Mouse (Mus musculus) liver, embryonic 12.5 days (tissue): Measurements from ENCODE around the gene Cyp17a1. TPM values are rescaled to one million over a fixed set of nuclear protein-coding genes. Genes with fewer than 3 reads are reported as not detected.
A peak's percentile ranks its signal among the peaks of the same experiment; 100 is the strongest.

Source experiments
- ATAC-seq: fragments of 200-750 bp; cut with Nextera tagmentation; 2 replicates; pipeline ENCODE4 v1.8.0; 2017; ENCODE audit warnings: moderate number of reproducible peaks, mild to moderate bottlenecking, moderate library complexity
- H3K27ac ChIP-seq: fragments of 300-500 bp; sonication (generic); 2 replicates; pipeline ENCODE4 v1.5.1; 2016; ENCODE audit warnings: mild to moderate bottlenecking
- H3K27me3 ChIP-seq: fragments of 300-500 bp; sonication (generic); replicated peaks from 2 replicates; pipeline ENCODE4 v1.6.1; 2016; ENCODE audit warnings: mild to moderate bottlenecking, moderate library complexity
- H3K36me3 ChIP-seq: fragments of 300-500 bp; sonication (generic); 2 replicates; pipeline ENCODE4 v1.6.1; 2016; ENCODE audit warnings: mild to moderate bottlenecking, moderate library complexity
- H3K4me1 ChIP-seq: fragments of 300-500 bp; sonication (generic); 2 replicates; pipeline ENCODE4 v1.6.1; 2016
- H3K4me2 ChIP-seq: fragments of 300-500 bp; sonication (generic); 2 replicates; pipeline ENCODE4 v1.6.1; 2016; ENCODE audit warnings: mild to moderate bottlenecking, moderate library complexity
- H3K4me3 ChIP-seq: fragments of 300-500 bp; sonication (generic); 2 replicates; pipeline ENCODE4 v1.5.1; 2016; ENCODE audit warnings: mild to moderate bottlenecking, moderate library complexity
- H3K9ac ChIP-seq: fragments of 300-500 bp; sonication (generic); 2 replicates; pipeline ENCODE4 v1.6.1; 2016; ENCODE audit warnings: mild to moderate bottlenecking, moderate library complexity
- H3K9me3 ChIP-seq: fragments of 300-500 bp; sonication (generic); replicated peaks from 2 replicates; pipeline ENCODE4 v1.6.1; 2016; ENCODE audit warnings: mild to moderate bottlenecking, moderate library complexity
- WGBS: fragments of 180-500 bp; shearing (Covaris S2); methylation state at CpG from one replicate; pipeline ENCODE4 v1.1.7; 2016; ENCODE audit not compliant: insufficient replicate concordance; 5-methylcytosine and 5-hydroxymethylcytosine counted together
- polyA plus RNA-seq: library from polyadenylated mRNA; unstranded; fragments of >200 nt; fragmentation: Nextera tagmentation; extraction: Ambion mirVana; gene quantifications from 2 replicates; pipeline ENCODE4 v1.2.1, GENCODE M21; 2016

The Cyp17a1 gene
- polyA plus RNA-seq, 1 experiment from 2014 or later, result 0.06 TPM

- ATAC-seq, result no peak
- no peak overlapping the region for H3K9ac ChIP-seq
- no peak overlapping the region for H3K27ac ChIP-seq
- WGBS, result 75% methylated on average over 5 of the region's 5 CpGs
- H3K36me3 ChIP-seq, result peaks cover 77% of the 10 kb centered on the region
- H3K4me2 ChIP-seq, result no peak overlapping the region
- H3K27me3 ChIP-seq, result no peaks in the 10 kb centered on the region
- H3K4me1 ChIP-seq, result no peaks in the 10 kb centered on the region
- H3K9me3 ChIP-seq, result no peaks in the 10 kb centered on the region
- H3K4me3 ChIP-seq, result no peak overlapping the region
These were observed 19.8 kb downstream of the Cyp17a1 start for GRCm38 (mm10) chr19:46653188-46653587.

GRCm38 (mm10) chr19:46648565-46648964, 24.4 kb downstream of the Cyp17a1 start:
- WGBS, result 67% methylated on average over 14 of the region's 14 CpGs
- Histone ChIP-seq H3K36me3 (peaks cover 69% of the 10 kb centered on the region), H3K9me3 (no peaks in the 10 kb centered on the region), H3K4me3 (no peak overlapping the region), H3K27ac (no peak overlapping the region), H3K4me2 (no peak overlapping the region), H3K9ac (no peak overlapping the region), H3K4me1 (peaks cover 36% of the 10 kb centered on the region), H3K27me3 (no peaks in the 10 kb centered on the region)
- ATAC-seq, result no peak

- ATAC-seq, result no peak
- H3K9me3 ChIP-seq, result no peaks in the 10 kb centered on the region
- WGBS, result 65% methylated on average over 8 of the region's 8 CpGs
- no peak overlapping the region for H3K27ac ChIP-seq
- H3K36me3 ChIP-seq, result peaks cover 62% of the 10 kb centered on the region
- H3K4me2 ChIP-seq, result no peak overlapping the region
- peaks cover 43% of the 10 kb centered on the region for H3K4me1 ChIP-seq
- no peaks in the 10 kb centered on the region for H3K27me3 ChIP-seq
- H3K4me3 ChIP-seq, result no peak overlapping the region
- no peak overlapping the region for H3K9ac ChIP-seq
These were observed 25.1 kb downstream of the Cyp17a1 start for GRCm38 (mm10) chr19:46647850-46648249.

- Histone ChIP-seq H3K4me3 (no peak overlapping the region), H3K27ac (no peak overlapping the region), H3K9me3 (no peaks in the 10 kb centered on the region), H3K4me1 (peaks cover 48% of the 10 kb centered on the region), H3K4me2 (no peak overlapping the region), H3K27me3 (no peaks in the 10 kb centered on the region), H3K9ac (no peak overlapping the region), H3K36me3 (peaks cover 56% of the 10 kb centered on the region)
- no peak for ATAC-seq
- WGBS, result 70% methylated on average over 3 of the region's 3 CpGs
These were observed 25.7 kb downstream of the Cyp17a1 start for GRCm38 (mm10) chr19:46647254-46647653.

GRCm38 (mm10) chr19:46646041-46646481, 26.9 kb downstream of the Cyp17a1 start:
- no peak for ATAC-seq
- 84% methylated on average over 12 of the region's 12 CpGs for WGBS
- no peak overlapping the region for H3K27ac ChIP-seq
- H3K36me3 ChIP-seq, result peaks cover 49% of the 10 kb centered on the region
- H3K9me3 ChIP-seq, result no peaks in the 10 kb centered on the region
- H3K9ac ChIP-seq, result no peak overlapping the region
- no peak overlapping the region for H3K4me3 ChIP-seq
- H3K27me3 ChIP-seq, result no peaks in the 10 kb centered on the region
- H3K4me2 ChIP-seq, result no peak overlapping the region
- peaks cover 60% of the 10 kb centered on the region for H3K4me1 ChIP-seq

- ATAC-seq, result no peak; the same call in 1 of the 2 replicates
These were observed 28.0 kb downstream of the Cyp17a1 start for GRCm38 (mm10) chr19:46644793-46645602.

GRCm38 (mm10) chr19:46644343-46644792, 28.6 kb downstream of the Cyp17a1 start:
- WGBS, result 84% methylated on average over 10 of the region's 10 CpGs
- Histone ChIP-seq H3K27ac (peak overlapping the region; percentile 36; the same call in 1 of the 2 replicates), H3K4me3 (no peak overlapping the region), H3K4me1 (peaks cover 75% of the 10 kb centered on the region), H3K27me3 (no peaks in the 10 kb centered on the region), H3K9ac (no peak overlapping the region), H3K4me2 (no peak overlapping the region), H3K9me3 (no peaks in the 10 kb centered on the region), H3K36me3 (peaks cover 51% of the 10 kb centered on the region)
- ATAC-seq, result peak; percentile 37; the same call in 1 of the 2 replicates

More at GRCm38 (mm10) chr19:46644793-46645602, 28.0 kb downstream of the Cyp17a1 start:
- H3K9me3 ChIP-seq, result no peaks in the 10 kb centered on the region
- WGBS, result 69% methylated on average over 12 of the region's 12 CpGs
- no peak overlapping the region for H3K9ac ChIP-seq
- H3K27me3 ChIP-seq, result no peaks in the 10 kb centered on the region
- peaks cover 51% of the 10 kb centered on the region for H3K36me3 ChIP-seq
- H3K4me1 ChIP-seq, result peaks cover 69% of the 10 kb centered on the region
- H3K4me3 ChIP-seq, result no peak overlapping the region
- no peak overlapping the region for H3K4me2 ChIP-seq
- H3K27ac ChIP-seq, result peak overlapping the region; percentile 36; the same call in 1 of the 2 replicates

GRCm38 (mm10) chr19:46643236-46643635, 29.7 kb downstream of the Cyp17a1 start:
- WGBS, result 79% methylated on average over 5 of the region's 5 CpGs
- Histone ChIP-seq H3K27me3 (no peaks in the 10 kb centered on the region), H3K9me3 (no peaks in the 10 kb centered on the region), H3K27ac (no peak overlapping the region), H3K4me1 (peaks cover 87% of the 10 kb centered on the region), H3K36me3 (peaks cover 41% of the 10 kb centered on the region), H3K4me3 (no peak overlapping the region), H3K4me2 (no peak overlapping the region), H3K9ac (no peak overlapping the region)
- ATAC-seq, result no peak

- Histone ChIP-seq H3K9me3 (no peaks in the 10 kb centered on the region), H3K27ac (peak overlapping the region; percentile 55; the same call in 1 of the 2 replicates), H3K4me1 (peaks cover 89% of the 10 kb centered on the region), H3K4me3 (no peak overlapping the region), H3K36me3 (peaks cover 42% of the 10 kb centered on the region), H3K9ac (no peak overlapping the region), H3K4me2 (no peak overlapping the region), H3K27me3 (no peaks in the 10 kb centered on the region)
- no peak for ATAC-seq
- 75% methylated on average over 22 of the region's 22 CpGs for WGBS
These were observed 30.7 kb downstream of the Cyp17a1 start for GRCm38 (mm10) chr19:46642136-46642753.

GRCm38 (mm10) chr19:46641420-46642085, 31.4 kb downstream of the Cyp17a1 start:
- peak overlapping the region; percentile 55 for H3K27ac ChIP-seq
- no peak overlapping the region for H3K9ac ChIP-seq
- H3K36me3 ChIP-seq, result peaks cover 43% of the 10 kb centered on the region
- 65% methylated on average over 19 of the region's 19 CpGs for WGBS
- no peaks in the 10 kb centered on the region for H3K9me3 ChIP-seq
- H3K27me3 ChIP-seq, result no peaks in the 10 kb centered on the region
- no peak overlapping the region for H3K4me2 ChIP-seq
- H3K4me1 ChIP-seq, result peaks cover 92% of the 10 kb centered on the region
- no peak for ATAC-seq
- H3K4me3 ChIP-seq, result no peak overlapping the region

GRCm38 (mm10) chr19:46640780-46641179, 32.2 kb downstream of the Cyp17a1 start:
- Histone ChIP-seq H3K4me2 (no peak overlapping the region), H3K9ac (no peak overlapping the region), H3K36me3 (peaks cover 36% of the 10 kb centered on the region), H3K27me3 (no peaks in the 10 kb centered on the region), H3K4me3 (no peak overlapping the region), H3K9me3 (no peaks in the 10 kb centered on the region), H3K4me1 (peaks cover 96% of the 10 kb centered on the region), H3K27ac (no peak overlapping the region)
- WGBS, result 84% methylated on average over 8 of the region's 8 CpGs
- ATAC-seq, result no peak
